Mouse (Mus musculus) forebrain, embryonic 10.5 days (tissue): ENCODE results near the gene Rnase1. TPM values are rescaled to one million over a fixed set of nuclear protein-coding genes. Genes with fewer than 3 reads are reported as not detected.

Source experiments
- DNase-seq: peaks from one replicate; pipeline ENCODE4 v3.0.0-alpha.2; 2017; ENCODE audit warnings: low spot score; ENCODE audit errors: extremely low spot score
- H3K27ac ChIP-seq: fragments of 300-500 bp; sonication (generic); 2 replicates; pipeline ENCODE4 v1.5.1; 2016; ENCODE audit warnings: mild to moderate bottlenecking
- H3K27me3 ChIP-seq: fragments of 300-500 bp; sonication (generic); 2 replicates; pipeline ENCODE4 v1.6.1; 2016; ENCODE audit warnings: mild to moderate bottlenecking; ENCODE audit not compliant: poor library complexity, severe bottlenecking
- H3K36me3 ChIP-seq: fragments of 300-500 bp; sonication (generic); replicated peaks from 2 replicates; pipeline ENCODE4 v1.6.1; 2016; ENCODE audit warnings: mild to moderate bottlenecking, moderate library complexity
- H3K4me1 ChIP-seq: fragments of 300-500 bp; sonication (generic); 2 replicates; pipeline ENCODE4 v1.6.1; 2016
- H3K4me3 ChIP-seq: fragments of 300-500 bp; sonication (generic); 2 replicates; pipeline ENCODE4 v1.5.1; 2016; ENCODE audit warnings: mild to moderate bottlenecking, moderate library complexity
- H3K9me3 ChIP-seq: fragments of 300-500 bp; sonication (generic); 2 replicates; pipeline ENCODE4 v1.6.1; 2016; ENCODE audit warnings: mild to moderate bottlenecking, moderate library complexity
- WGBS: fragments of 180-500 bp; shearing (Covaris S2); methylation state at CpG from one replicate; pipeline ENCODE4 v1.1.7; 2016; 5-methylcytosine and 5-hydroxymethylcytosine counted together
- polyA plus RNA-seq: library from polyadenylated mRNA; unstranded; fragments of >200 nt; fragmentation: Nextera tagmentation; extraction: Ambion mirVana; gene quantifications from 2 replicates; pipeline ENCODE4 v1.2.1, GENCODE M21; 2016

Gene Rnase1
- polyA plus RNA-seq, 1 experiment from 2014 or later = not detected

DNA sequence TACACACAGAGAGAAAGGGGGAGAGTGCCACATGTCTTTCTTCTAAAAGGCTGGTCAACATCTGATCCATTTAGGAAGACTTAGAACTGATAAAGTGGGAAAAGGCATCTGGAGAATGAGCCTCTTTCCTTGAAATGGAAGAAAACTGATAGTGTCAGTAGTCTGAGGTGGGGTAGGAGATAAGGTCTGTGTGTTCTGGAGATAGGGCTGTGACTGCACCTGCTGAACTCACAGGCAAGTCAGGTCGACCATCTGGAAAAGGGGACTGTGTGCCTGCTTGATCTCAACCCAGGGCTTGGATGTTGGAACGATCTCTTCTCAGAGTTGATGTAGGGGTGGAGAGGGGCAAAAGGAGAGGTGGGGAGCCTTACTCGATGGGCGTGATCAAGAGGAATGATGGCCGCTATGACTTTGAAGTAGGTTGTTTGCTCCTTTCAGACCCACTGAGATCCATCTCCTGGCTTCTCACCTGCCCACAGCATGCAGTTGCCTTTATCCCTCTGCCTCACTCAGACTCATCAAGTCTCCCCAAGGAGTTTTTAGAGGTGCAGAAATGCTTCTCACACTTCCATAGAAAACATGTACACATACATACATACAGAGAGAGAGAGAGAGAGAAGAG is 5.8 kb upstream of the Rnase1 start:
- no peak for DNase-seq
- no peaks in the 10 kb centered on the region for H3K9me3 ChIP-seq
- H3K36me3 ChIP-seq = no peaks in the 10 kb centered on the region
- H3K4me3 ChIP-seq = no peak overlapping the region
- WGBS = 87% methylated on average over 5 of the region's 5 CpGs
- no peak overlapping the region for H3K27ac ChIP-seq
- H3K4me1 ChIP-seq = peaks cover 3% of the 10 kb centered on the region; the same call in 1 of the 2 replicates
- no peaks in the 10 kb centered on the region for H3K27me3 ChIP-seq

DNA sequence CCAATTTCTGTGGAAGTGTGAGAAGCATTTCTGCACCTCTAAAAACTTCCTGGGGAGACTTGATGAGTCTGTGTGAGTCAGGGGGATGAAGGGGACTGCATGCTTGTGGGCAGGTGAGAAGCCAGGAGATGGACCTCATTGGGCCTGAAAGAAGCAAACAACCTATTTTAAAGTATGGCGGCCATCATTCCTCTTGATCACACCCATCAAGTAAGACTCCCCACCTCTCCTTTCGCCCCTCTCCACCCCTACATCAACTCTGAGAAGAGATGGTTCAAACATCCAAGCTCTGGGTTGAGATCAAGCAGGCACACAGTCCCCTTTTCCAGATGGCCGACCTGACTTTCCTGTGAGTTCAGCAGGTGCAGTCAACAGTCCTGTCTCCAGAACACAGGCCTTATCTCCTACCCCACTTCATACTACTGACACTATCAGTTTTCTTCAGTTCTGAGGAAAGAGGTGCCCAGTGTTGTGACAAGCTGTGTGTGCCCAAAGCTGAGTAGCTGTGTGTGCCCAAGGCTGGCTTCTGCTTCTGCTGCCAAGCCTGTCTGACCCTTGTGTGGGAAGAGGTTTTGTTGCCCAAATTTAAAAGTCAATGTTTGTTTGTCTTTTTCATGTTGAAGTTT is 3.7 kb upstream of the Rnase1 start:
- DNase-seq = no peak
- 92% methylated on average over 3 of the region's 3 CpGs for WGBS
- Histone ChIP-seq H3K4me1 (peaks cover 12% of the 10 kb centered on the region), H3K4me3 (no peak overlapping the region), H3K27me3 (no peaks in the 10 kb centered on the region), H3K27ac (no peak overlapping the region), H3K9me3 (no peaks in the 10 kb centered on the region), H3K36me3 (no peaks in the 10 kb centered on the region)

DNA sequence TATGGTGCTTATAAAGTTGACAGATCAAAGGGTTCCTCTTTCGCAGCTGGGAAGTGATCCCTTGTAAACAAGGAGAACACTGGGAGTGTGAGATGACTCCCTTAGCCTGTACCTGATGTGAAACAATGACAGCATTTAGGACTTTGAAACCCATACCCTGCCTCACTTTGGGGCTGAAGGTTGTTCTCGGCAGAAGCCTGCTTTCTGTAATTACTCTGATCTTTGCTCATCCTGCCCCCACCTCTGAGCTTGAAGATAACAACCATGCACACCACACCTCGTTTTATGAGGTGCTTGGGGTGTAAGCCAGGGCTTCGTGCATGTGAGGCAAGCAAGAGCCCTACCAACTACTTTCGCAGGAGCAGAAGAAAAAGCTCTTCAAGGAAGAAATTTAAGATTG is 2.6 kb upstream of the Rnase1 start:
- Histone ChIP-seq H3K4me3 (no peak overlapping the region), H3K9me3 (no peaks in the 10 kb centered on the region), H3K27ac (no peak overlapping the region), H3K27me3 (no peaks in the 10 kb centered on the region), H3K4me1 (peaks cover 12% of the 10 kb centered on the region), H3K36me3 (no peaks in the 10 kb centered on the region)
- DNase-seq = no peak
- WGBS = 66% methylated on average over 5 of the region's 5 CpGs

DNA sequence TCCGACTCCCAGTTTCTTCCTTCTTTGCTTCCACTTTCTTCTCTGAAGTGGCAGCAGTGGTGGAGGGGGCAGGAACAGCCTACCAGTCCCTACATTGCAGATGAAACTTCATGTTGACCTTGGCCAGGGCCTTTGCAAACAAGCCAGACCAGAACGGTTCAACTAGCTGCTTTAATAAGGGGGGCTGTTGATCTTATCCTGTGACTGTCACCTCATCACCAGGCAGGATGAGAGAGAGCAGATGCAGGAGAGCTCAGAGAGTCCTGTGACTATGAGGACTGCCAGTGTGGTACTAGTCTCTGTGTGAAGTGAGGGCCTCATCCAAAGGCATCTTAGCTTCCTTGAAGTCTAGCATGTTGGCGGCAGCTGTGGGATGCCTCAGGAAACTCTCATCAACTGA is 1.4 kb upstream of the Rnase1 start:
- Histone ChIP-seq H3K4me1 (peaks cover 9% of the 10 kb centered on the region), H3K9me3 (no peaks in the 10 kb centered on the region), H3K36me3 (no peaks in the 10 kb centered on the region), H3K27me3 (no peaks in the 10 kb centered on the region), H3K27ac (no peak overlapping the region), H3K4me3 (no peak overlapping the region)
- no peak for DNase-seq
- 82% methylated on average over 3 of the region's 3 CpGs for WGBS

DNA sequence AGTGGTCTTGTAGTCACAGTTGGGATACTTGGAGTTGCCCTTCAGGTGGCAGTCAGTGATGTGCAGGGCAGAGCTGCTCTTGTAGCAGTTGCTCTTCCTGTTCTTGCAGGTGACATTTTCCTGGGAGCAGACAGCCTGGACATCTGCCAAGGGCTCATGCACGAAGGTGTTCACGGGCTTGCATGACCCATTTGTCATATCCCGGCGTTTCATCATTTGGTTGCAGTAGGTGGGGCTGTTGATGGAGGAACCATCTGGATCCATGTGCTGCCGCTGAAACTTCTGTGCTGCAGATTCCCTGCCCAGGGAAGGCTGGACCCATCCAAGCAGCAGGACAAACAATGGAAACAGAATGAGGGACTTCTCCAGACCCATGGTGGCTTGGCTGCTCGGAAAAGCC is 1.1 kb downstream of the Rnase1 start:
- Histone ChIP-seq H3K4me1 (peaks cover 9% of the 10 kb centered on the region), H3K36me3 (no peaks in the 10 kb centered on the region), H3K27me3 (no peaks in the 10 kb centered on the region), H3K27ac (no peak overlapping the region), H3K9me3 (no peaks in the 10 kb centered on the region), H3K4me3 (no peak overlapping the region)
- DNase-seq = no peak
- WGBS = 93% methylated on average over 6 of the region's 6 CpGs

DNA sequence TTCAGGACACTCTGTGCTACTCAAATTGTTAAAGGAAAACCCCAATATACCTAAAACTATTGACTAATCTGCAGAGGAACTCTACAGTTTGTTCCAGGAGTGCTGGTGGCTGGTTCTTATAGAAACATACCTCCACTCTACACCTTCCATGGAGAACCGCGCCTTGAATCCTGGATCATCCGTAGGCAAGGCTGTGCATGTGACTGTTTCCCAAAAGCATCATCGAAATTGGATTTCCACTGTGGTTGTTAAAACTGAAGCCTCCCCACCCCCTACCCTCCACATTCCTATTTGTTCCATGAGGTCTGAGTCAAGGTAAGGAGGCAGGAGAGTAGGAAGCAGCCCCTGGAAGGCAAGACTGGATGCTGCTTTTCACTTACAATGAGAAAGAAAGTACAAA is 2.1 kb downstream of the Rnase1 start:
- Histone ChIP-seq H3K4me3 (no peak overlapping the region), H3K27me3 (no peaks in the 10 kb centered on the region), H3K36me3 (no peaks in the 10 kb centered on the region), H3K27ac (no peak overlapping the region), H3K4me1 (peaks cover 9% of the 10 kb centered on the region), H3K9me3 (no peaks in the 10 kb centered on the region)
- DNase-seq = no peak
- 98% methylated on average over 4 of the region's 4 CpGs for WGBS

DNA sequence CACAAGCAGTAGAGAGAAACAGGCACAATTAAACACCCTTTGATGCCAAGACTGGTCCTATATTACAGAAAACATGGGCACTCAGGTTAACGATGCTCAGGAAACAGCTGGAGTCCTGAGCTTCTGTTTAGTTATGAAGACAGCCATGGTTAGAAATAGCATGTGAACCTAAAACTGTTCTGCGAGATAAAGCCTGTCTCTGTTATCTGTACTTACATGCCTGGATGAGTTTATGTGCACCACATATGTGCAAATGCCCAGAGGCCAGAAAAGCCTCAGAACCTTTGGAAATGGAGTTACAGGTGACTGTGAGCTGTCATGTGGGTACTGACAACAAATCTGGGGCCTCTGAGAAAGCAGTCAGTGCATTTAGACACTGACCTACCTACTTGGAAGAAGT is 2.6 kb downstream of the Rnase1 start:
- Histone ChIP-seq H3K9me3 (no peaks in the 10 kb centered on the region), H3K36me3 (no peaks in the 10 kb centered on the region), H3K4me1 (peaks cover 9% of the 10 kb centered on the region), H3K4me3 (no peak overlapping the region), H3K27me3 (no peaks in the 10 kb centered on the region), H3K27ac (no peak overlapping the region)
- 91% methylated on average over 2 of the region's 2 CpGs for WGBS
- DNase-seq = no peak

DNA sequence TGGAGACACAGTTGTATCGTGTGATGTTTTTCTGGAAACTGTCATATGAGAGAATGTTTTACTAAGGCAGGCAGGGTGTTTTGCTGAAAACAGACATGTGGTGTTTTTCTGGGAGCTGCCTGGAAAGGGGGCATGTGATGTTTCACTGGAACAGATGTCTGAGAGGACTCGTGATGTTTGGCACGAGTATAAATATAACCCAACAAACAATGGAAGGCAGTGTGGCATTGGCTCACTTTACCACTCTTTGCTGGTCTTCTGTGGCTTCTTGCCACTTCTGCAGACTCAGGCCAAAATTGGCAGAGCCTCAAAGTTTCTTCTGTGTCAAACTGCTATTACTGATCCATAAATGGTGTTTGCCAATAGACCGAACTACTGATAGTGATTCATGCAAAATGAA is 3.3 kb downstream of the Rnase1 start:
- Histone ChIP-seq H3K4me1 (peaks cover 9% of the 10 kb centered on the region), H3K9me3 (no peaks in the 10 kb centered on the region), H3K27ac (no peak overlapping the region), H3K36me3 (no peaks in the 10 kb centered on the region), H3K27me3 (no peaks in the 10 kb centered on the region), H3K4me3 (no peak overlapping the region)
- DNase-seq = no peak
- 94% methylated on average over 4 of the region's 4 CpGs for WGBS

DNA sequence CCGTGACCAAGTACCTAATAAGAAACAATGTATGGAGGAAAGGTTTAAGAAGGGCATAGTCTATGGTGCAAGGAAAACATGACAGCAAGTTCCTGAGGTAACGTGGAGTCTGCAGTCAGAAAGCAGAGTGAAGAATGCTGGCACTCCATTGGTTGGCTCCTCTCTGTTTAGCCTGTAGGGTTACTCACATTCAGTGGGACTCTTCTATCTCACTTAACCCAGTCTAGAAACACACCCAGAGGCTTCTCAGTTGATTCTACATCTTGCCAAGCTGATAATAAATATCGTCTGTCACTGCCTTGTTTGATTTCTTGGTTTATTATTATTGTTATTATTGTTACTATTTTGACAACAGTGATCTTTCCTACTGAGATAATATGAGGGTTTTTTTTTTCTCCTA is 4.0 kb downstream of the Rnase1 start:
- Histone ChIP-seq H3K36me3 (no peaks in the 10 kb centered on the region), H3K9me3 (no peaks in the 10 kb centered on the region), H3K4me1 (peaks cover 9% of the 10 kb centered on the region), H3K4me3 (no peak overlapping the region), H3K27ac (no peak overlapping the region), H3K27me3 (no peaks in the 10 kb centered on the region)
- no peak for DNase-seq
- 84% methylated on average over 3 of the region's 3 CpGs for WGBS

DNA sequence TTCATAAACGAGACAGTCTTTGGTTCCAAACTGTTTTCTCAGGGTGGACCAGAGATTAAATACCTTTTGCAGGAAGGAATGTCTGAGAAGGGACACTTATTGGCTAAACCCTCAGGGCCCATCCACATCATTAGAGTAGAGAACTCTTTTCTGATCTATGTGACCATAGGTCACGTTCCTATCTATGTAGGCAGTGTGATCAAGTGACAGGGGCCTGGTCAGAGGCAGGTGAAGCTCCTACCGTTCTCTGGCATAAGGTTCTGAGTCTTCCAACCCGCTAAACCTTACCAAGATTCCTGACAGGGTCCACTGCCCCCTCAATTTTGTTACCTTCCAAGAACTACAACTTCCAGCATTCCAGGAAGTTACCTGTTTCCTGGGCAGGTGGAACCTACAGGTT is 4.5 kb downstream of the Rnase1 start:
- no peaks in the 10 kb centered on the region for H3K27me3 ChIP-seq
- no peaks in the 10 kb centered on the region for H3K9me3 ChIP-seq
- WGBS = 84% methylated on average over 4 of the region's 4 CpGs
- no peak overlapping the region for H3K4me3 ChIP-seq
- DNase-seq = no peak
- no peak overlapping the region for H3K27ac ChIP-seq
- no peaks in the 10 kb centered on the region for H3K36me3 ChIP-seq
- peaks cover 8% of the 10 kb centered on the region for H3K4me1 ChIP-seq

DNA sequence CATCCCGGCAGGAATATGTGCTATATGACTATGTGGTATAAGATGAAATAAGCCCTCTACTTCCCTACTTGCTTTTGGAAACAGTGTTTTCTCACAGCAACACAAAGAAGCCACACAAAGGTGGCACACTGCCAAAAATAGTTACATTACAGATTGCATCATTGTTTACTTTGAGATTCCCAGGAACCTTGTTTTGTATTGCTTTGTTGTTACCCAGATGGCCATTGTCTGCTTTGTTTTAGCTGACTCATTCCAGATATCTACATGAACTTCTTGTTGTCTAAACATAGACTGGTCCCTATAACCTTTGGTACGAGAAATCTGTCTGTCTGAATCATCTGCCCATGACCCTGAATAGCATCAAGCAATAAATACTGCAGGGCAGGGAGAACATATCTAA is 6.2 kb downstream of the Rnase1 start:
- H3K36me3 ChIP-seq = no peaks in the 10 kb centered on the region
- H3K4me3 ChIP-seq = no peak overlapping the region
- WGBS = 91% methylated on average over 2 of the region's 2 CpGs
- no peaks in the 10 kb centered on the region for H3K4me1 ChIP-seq
- DNase-seq = no peak
- H3K27ac ChIP-seq = no peak overlapping the region
- H3K9me3 ChIP-seq = no peaks in the 10 kb centered on the region
- H3K27me3 ChIP-seq = no peaks in the 10 kb centered on the region

DNA sequence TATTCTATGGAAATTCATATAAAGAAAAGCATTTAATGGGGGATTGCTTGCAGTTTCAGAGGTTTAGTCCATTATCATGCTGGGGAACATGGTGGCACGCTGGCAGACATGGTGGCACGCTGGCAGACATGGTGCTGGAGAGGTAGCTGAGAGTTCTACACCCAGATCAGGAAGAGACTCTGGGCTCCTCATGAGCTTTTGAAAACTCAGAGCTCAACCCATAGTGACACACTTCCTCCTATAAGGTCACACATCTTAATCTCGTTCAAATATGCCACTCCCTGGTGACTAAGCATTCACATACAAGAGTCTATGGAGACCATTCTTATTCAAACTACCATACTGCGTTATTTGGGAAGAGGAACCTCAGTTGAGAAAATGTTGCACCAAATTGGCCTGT is 14.2 kb downstream of the Rnase1 start:
- Histone ChIP-seq H3K27ac (no peak overlapping the region), H3K9me3 (no peaks in the 10 kb centered on the region), H3K27me3 (no peaks in the 10 kb centered on the region), H3K4me1 (no peaks in the 10 kb centered on the region), H3K4me3 (no peak overlapping the region), H3K36me3 (no peaks in the 10 kb centered on the region)
- DNase-seq = no peak
- WGBS = 93% methylated on average over 4 of the region's 4 CpGs

DNA sequence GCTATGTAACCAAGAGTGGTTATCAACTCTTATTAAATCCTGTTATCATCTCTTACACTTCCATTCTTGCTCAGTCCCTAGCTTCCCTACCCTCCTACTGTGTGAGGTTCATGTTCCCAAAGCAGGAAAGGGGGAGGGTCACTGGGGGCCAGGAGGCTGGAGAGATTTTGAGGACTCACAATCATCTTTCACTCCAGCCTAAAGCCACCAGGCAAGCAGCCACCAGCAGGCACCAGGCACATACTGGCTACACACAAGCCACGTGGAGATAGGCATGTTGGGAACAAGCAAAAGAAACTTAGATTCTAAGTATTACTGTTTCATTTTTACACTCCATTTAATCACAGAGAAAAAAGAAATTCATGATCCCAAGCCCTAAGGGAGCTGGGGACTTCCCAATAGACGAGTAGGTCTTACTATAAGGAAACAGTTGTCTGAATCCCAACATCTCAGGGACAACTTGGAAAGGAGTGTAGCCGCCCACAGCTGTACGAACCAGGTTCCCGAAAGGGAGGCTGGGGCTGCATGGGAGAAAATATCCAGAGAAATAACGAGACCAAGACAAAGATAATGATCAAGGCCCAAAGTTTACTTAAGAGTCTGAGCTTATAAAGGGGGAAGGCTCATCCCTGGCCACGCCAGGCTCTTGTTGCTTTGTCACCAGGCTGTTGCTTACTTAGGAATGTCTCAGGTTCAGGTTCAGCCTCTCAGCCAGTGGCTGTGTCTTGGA is 15.3 kb downstream of the Rnase1 start:
- H3K4me3 ChIP-seq = no peak overlapping the region
- H3K9me3 ChIP-seq = no peaks in the 10 kb centered on the region
- H3K4me1 ChIP-seq = no peaks in the 10 kb centered on the region
- H3K27me3 ChIP-seq = no peaks in the 10 kb centered on the region
- DNase-seq = no peak
- 83% methylated on average over 7 of the region's 7 CpGs for WGBS
- no peak overlapping the region for H3K27ac ChIP-seq
- H3K36me3 ChIP-seq = no peaks in the 10 kb centered on the region
